Mouse (Mus musculus): ENCODE data around the gene Rnf186.

DNA sequence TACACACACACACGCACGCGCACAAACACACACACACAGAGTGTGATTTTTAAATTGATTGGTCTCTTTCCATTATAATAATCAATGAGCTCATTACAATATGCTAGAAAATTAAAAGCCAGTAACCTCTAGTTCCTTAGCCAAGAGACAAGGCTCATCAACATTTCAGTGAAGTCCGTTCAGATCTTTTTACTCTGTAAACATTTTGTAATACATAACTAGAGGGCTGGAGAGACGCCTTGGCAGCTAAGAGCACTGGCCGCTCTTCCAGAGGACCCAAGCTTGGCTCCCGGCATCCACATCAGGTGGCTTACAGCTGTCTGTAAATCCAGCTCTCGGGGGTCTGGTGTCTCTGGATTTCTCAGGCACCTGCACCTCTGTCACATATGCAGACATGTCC is 13.1 kb downstream of the Rnf186 start:
- TF ChIP-seq POLR2A (IDR thresholded peaks at IDR 0.05; ENCODE audit: borderline replicate concordance, low read depth, low read length) (no peak), CTCF (IDR thresholded peaks at IDR 0.05; ENCODE audit: low read depth, low read length) (no peak)
